Mouse (Mus musculus) granulocyte monocyte progenitor cell, adult 5-6 weeks (primary cell): ENCODE results near the gene Glrx. TPM values are rescaled to one million over a fixed set of nuclear protein-coding genes. Genes with fewer than 3 reads are reported as not detected.
"Not testable (repeated sequence)": the region's sequence is repeated elsewhere in the genome, so short reads cannot be mapped to it uniquely, and the experiment has no call there.

Experiments used
- ATAC-seq: replicated peaks from 2 replicates; pipeline ENCODE4 v1.8.0; 2016; ENCODE audit warnings: mild to moderate bottlenecking, moderate TSS enrichment, inconsistent platforms; ENCODE audit not compliant: poor library complexity, severe bottlenecking
- total RNA-seq, 2 experiments: library from RNA; stranded (forward) in 1 of 2; stranded (reverse) in 1 of 2; fragments of 200-712, 200-1000 nt in 1 of 2; fragments of >200 nt in 1 of 2; fragmentation: Nextera tagmentation in 1 of 2; gene quantifications; 2 replicates each; pipeline ENCODE4 v1.2.3; 2014 to 2017

Glrx gene
- total RNA-seq (2014; fragmentation: Nextera tagmentation) (143 and 158 TPM in 2 replicates), total RNA-seq (2017) (130 and 142 TPM in 2 replicates)

GRCm38 (mm10) chr13:75839719-75840481 is at the start of gene Glrx:
Glrx (plus strand) TSS chr13:75839868.
- peak; percentile 85 for ATAC-seq

- ATAC-seq = no peak
Observed at GRCm38 (mm10) chr13:75790550-75791205, 49.0 kb upstream of the Glrx start.

- ATAC-seq = peak; percentile 52
Observed at GRCm38 (mm10) chr13:75793863-75794629, 45.6 kb upstream of the Glrx start.

- peak; percentile 75 for ATAC-seq
Observed at GRCm38 (mm10) chr13:75797369-75798141, 42.1 kb upstream of the Glrx start.

GRCm38 (mm10) chr13:75798413-75799302 is 41.0 kb upstream of the Glrx start:
- peak; percentile 36 for ATAC-seq

GRCm38 (mm10) chr13:75799421-75799820 is 40.2 kb upstream of the Glrx start:
- ATAC-seq = no peak

- no peak for ATAC-seq
Observed at GRCm38 (mm10) chr13:75807969-75808368, 31.7 kb upstream of the Glrx start.

GRCm38 (mm10) chr13:75809957-75810356 is 29.7 kb upstream of the Glrx start:
- peak; percentile 100 for ATAC-seq

- peak; percentile 28 for ATAC-seq
Observed at GRCm38 (mm10) chr13:75817183-75817582, 22.5 kb upstream of the Glrx start.

GRCm38 (mm10) chr13:75818486-75818885 is 21.2 kb upstream of the Glrx start:
- ATAC-seq = no peak

GRCm38 (mm10) chr13:75818945-75819706 is 20.5 kb upstream of the Glrx start:
- ATAC-seq = no peak

GRCm38 (mm10) chr13:75819898-75820297 is 19.8 kb upstream of the Glrx start:
- peak; percentile 75 for ATAC-seq

- ATAC-seq = not testable (repeated sequence)
Observed at GRCm38 (mm10) chr13:75822366-75822765, 17.3 kb upstream of the Glrx start.

GRCm38 (mm10) chr13:75823201-75823600 is 16.5 kb upstream of the Glrx start:
- peak; percentile 51 for ATAC-seq

GRCm38 (mm10) chr13:75824611-75825319 is 14.9 kb upstream of the Glrx start:
- peak; percentile 72 for ATAC-seq

- peak; percentile 80 for ATAC-seq
Observed at GRCm38 (mm10) chr13:75825388-75825787, 14.3 kb upstream of the Glrx start.

GRCm38 (mm10) chr13:75830708-75831107 is 9.0 kb upstream of the Glrx start:
- ATAC-seq = no peak

GRCm38 (mm10) chr13:75831710-75832109 is 8.0 kb upstream of the Glrx start:
- ATAC-seq = peak; percentile 23; the same call in 1 of the 2 replicates
